Mouse (Mus musculus): ENCODE results near the gene Notch2. TPM values are rescaled to one million over a fixed set of nuclear protein-coding genes. Genes with fewer than 3 reads are reported as not detected.

The Notch2 gene
- polyA plus RNA-seq, 1 experiment from 2014 or later, result 6.6 TPM

DNA sequence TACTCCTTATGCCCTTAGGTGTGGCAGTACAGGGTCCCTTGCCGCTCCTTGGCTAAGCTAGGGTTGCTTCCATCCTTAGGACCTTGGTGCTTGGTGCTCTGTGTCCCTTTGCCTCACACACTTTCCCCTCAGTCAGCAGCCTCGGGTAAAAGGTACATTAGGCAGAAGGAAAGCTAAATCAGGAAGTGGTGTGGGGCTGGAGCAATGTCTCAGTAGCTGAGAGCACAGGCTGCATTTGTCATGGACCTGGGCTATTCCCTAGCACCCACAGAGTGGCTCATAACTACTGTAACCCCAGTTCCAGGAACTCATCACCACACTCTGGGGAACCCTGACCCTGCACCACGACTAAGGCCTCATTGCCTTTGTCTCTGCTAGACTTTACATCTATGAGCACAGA, 53.1 kb downstream of the Notch2 start:
- Histone ChIP-seq H3K4me1 (ENCODE audit: control insufficient read depth, insufficient read depth, low read length) (peaks cover 29% of the 10 kb centered on the region), H3K27me3 (ENCODE audit: control insufficient read depth, insufficient read depth, low read depth, low read length) (no peaks in the 10 kb centered on the region), H3K9me3 (replicated peaks; ENCODE audit: control insufficient read depth, low read length, poor library complexity, severe bottlenecking) (no peaks in the 10 kb centered on the region), H3K27ac (ENCODE audit: low read length) (no peak overlapping the region), H3K4me2 (ENCODE audit: low read length) (no peak overlapping the region), H3K4me3 (ENCODE audit: low read depth, low read length) (no peak overlapping the region), H3K36me3 (ENCODE audit: control insufficient read depth, insufficient read depth, low read length) (no peaks in the 10 kb centered on the region), H3K9ac (ENCODE audit: low read depth, low read length) (no peak overlapping the region)
- 84% methylated on average over 3 of the region's 3 CpGs for WGBS
- no peak for ATAC-seq

GRCm38 (mm10) chr3:98067413-98067812, 54.1 kb downstream of the Notch2 start:
- Histone ChIP-seq H3K36me3 (ENCODE audit: control insufficient read depth, insufficient read depth, low read length) (no peaks in the 10 kb centered on the region), H3K27ac (ENCODE audit: low read length) (no peak overlapping the region), H3K9me3 (replicated peaks; ENCODE audit: control insufficient read depth, low read length, poor library complexity, severe bottlenecking) (no peaks in the 10 kb centered on the region), H3K27me3 (ENCODE audit: control insufficient read depth, insufficient read depth, low read depth, low read length) (no peaks in the 10 kb centered on the region), H3K4me1 (ENCODE audit: control insufficient read depth, insufficient read depth, low read length) (peaks cover 19% of the 10 kb centered on the region), H3K4me2 (ENCODE audit: low read length) (no peak overlapping the region), H3K9ac (ENCODE audit: low read depth, low read length) (no peak overlapping the region), H3K4me3 (ENCODE audit: low read depth, low read length) (no peak overlapping the region)
- ATAC-seq, result no peak
- WGBS, result 90% methylated on average over 3 of the region's 3 CpGs

GRCm38 (mm10) chr3:98067852-98068491, 54.6 kb downstream of the Notch2 start:
- H3K4me1 ChIP-seq (ENCODE audit: control insufficient read depth, insufficient read depth, low read length), result peaks cover 13% of the 10 kb centered on the region
- H3K9ac ChIP-seq (ENCODE audit: low read depth, low read length), result no peak overlapping the region
- no peak overlapping the region for H3K4me3 ChIP-seq (ENCODE audit: low read depth, low read length)
- no peak overlapping the region for H3K4me2 ChIP-seq (ENCODE audit: low read length)
- H3K36me3 ChIP-seq (ENCODE audit: control insufficient read depth, insufficient read depth, low read length), result no peaks in the 10 kb centered on the region
- H3K27ac ChIP-seq (ENCODE audit: low read length), result no peak overlapping the region
- no peaks in the 10 kb centered on the region for H3K9me3 ChIP-seq (replicated peaks; ENCODE audit: control insufficient read depth, low read length, poor library complexity, severe bottlenecking)
- H3K27me3 ChIP-seq (ENCODE audit: control insufficient read depth, insufficient read depth, low read depth, low read length), result no peaks in the 10 kb centered on the region
- no peak for ATAC-seq
- 69% methylated on average over 12 of the region's 12 CpGs for WGBS

GRCm38 (mm10) chr3:98069161-98069560, 55.8 kb downstream of the Notch2 start:
- Histone ChIP-seq H3K9ac (ENCODE audit: low read depth, low read length) (no peak overlapping the region), H3K4me3 (ENCODE audit: low read depth, low read length) (no peak overlapping the region), H3K27ac (ENCODE audit: low read length) (no peak overlapping the region), H3K4me1 (ENCODE audit: control insufficient read depth, insufficient read depth, low read length) (peaks cover 1% of the 10 kb centered on the region; the same call in 1 of the 2 replicates), H3K9me3 (replicated peaks; ENCODE audit: control insufficient read depth, low read length, poor library complexity, severe bottlenecking) (no peaks in the 10 kb centered on the region), H3K27me3 (ENCODE audit: control insufficient read depth, insufficient read depth, low read depth, low read length) (no peaks in the 10 kb centered on the region), H3K4me2 (ENCODE audit: low read length) (no peak overlapping the region), H3K36me3 (ENCODE audit: control insufficient read depth, insufficient read depth, low read length) (no peaks in the 10 kb centered on the region)
- ATAC-seq, result no peak
- WGBS, result 80% methylated on average over 7 of the region's 7 CpGs

- Histone ChIP-seq H3K27me3 (ENCODE audit: control insufficient read depth, insufficient read depth, low read depth, low read length) (no peaks in the 10 kb centered on the region), H3K4me2 (ENCODE audit: low read length) (no peak overlapping the region), H3K36me3 (ENCODE audit: control insufficient read depth, insufficient read depth, low read length) (no peaks in the 10 kb centered on the region), H3K9ac (ENCODE audit: low read depth, low read length) (no peak overlapping the region), H3K4me1 (ENCODE audit: control insufficient read depth, insufficient read depth, low read length) (0 out of 2 replicates have a peak, but pooled peaks cover 3% of the 10 kb centered on the region), H3K4me3 (ENCODE audit: low read depth, low read length) (no peak overlapping the region), H3K27ac (ENCODE audit: low read length) (no peak overlapping the region), H3K9me3 (replicated peaks; ENCODE audit: control insufficient read depth, low read length, poor library complexity, severe bottlenecking) (no peaks in the 10 kb centered on the region)
- no peak for ATAC-seq
- 90% methylated on average over 3 of the region's 3 CpGs for WGBS
Measured at GRCm38 (mm10) chr3:98069856-98070255, 56.5 kb downstream of the Notch2 start.

- Histone ChIP-seq H3K4me2 (ENCODE audit: low read length) (no peak overlapping the region), H3K9me3 (replicated peaks; ENCODE audit: control insufficient read depth, low read length, poor library complexity, severe bottlenecking) (no peaks in the 10 kb centered on the region), H3K4me3 (ENCODE audit: low read depth, low read length) (no peak overlapping the region), H3K9ac (ENCODE audit: low read depth, low read length) (no peak overlapping the region), H3K27me3 (ENCODE audit: control insufficient read depth, insufficient read depth, low read depth, low read length) (no peaks in the 10 kb centered on the region), H3K36me3 (ENCODE audit: control insufficient read depth, insufficient read depth, low read length) (no peaks in the 10 kb centered on the region), H3K27ac (ENCODE audit: low read length) (no peak overlapping the region), H3K4me1 (ENCODE audit: control insufficient read depth, insufficient read depth, low read length) (0 out of 2 replicates have a peak, but pooled peaks cover 3% of the 10 kb centered on the region)
- ATAC-seq, result no peak
- WGBS, result 95% methylated on average over 8 of the region's 8 CpGs
Measured at GRCm38 (mm10) chr3:98072570-98072969, 59.2 kb downstream of the Notch2 start.

GRCm38 (mm10) chr3:98073545-98073944, 60.2 kb downstream of the Notch2 start:
- no peaks in the 10 kb centered on the region for H3K36me3 ChIP-seq (ENCODE audit: control insufficient read depth, insufficient read depth, low read length)
- no peak overlapping the region for H3K9ac ChIP-seq (ENCODE audit: low read depth, low read length)
- ATAC-seq, result no peak
- no peak overlapping the region for H3K4me2 ChIP-seq (ENCODE audit: low read length)
- 0 out of 2 replicates have a peak, but pooled peaks cover 3% of the 10 kb centered on the region for H3K4me1 ChIP-seq (ENCODE audit: control insufficient read depth, insufficient read depth, low read length)
- 90% methylated on average over 4 of the region's 4 CpGs for WGBS
- no peak overlapping the region for H3K4me3 ChIP-seq (ENCODE audit: low read depth, low read length)
- no peaks in the 10 kb centered on the region for H3K27me3 ChIP-seq (ENCODE audit: control insufficient read depth, insufficient read depth, low read depth, low read length)
- H3K27ac ChIP-seq (ENCODE audit: low read length), result no peak overlapping the region
- no peaks in the 10 kb centered on the region for H3K9me3 ChIP-seq (replicated peaks; ENCODE audit: control insufficient read depth, low read length, poor library complexity, severe bottlenecking)

GRCm38 (mm10) chr3:98074622-98075231, 61.4 kb downstream of the Notch2 start:
- H3K9me3 ChIP-seq (replicated peaks; ENCODE audit: control insufficient read depth, low read length, poor library complexity, severe bottlenecking), result no peaks in the 10 kb centered on the region
- ATAC-seq, result no peak
- H3K4me3 ChIP-seq (ENCODE audit: low read depth, low read length), result no peak overlapping the region
- no peak overlapping the region for H3K4me2 ChIP-seq (ENCODE audit: low read length)
- H3K27me3 ChIP-seq (ENCODE audit: control insufficient read depth, insufficient read depth, low read depth, low read length), result no peaks in the 10 kb centered on the region
- no peak overlapping the region for H3K27ac ChIP-seq (ENCODE audit: low read length)
- WGBS, result 58% methylated on average over 6 of the region's 6 CpGs
- 0 out of 2 replicates have a peak, but pooled peaks cover 3% of the 10 kb centered on the region for H3K4me1 ChIP-seq (ENCODE audit: control insufficient read depth, insufficient read depth, low read length)
- H3K9ac ChIP-seq (ENCODE audit: low read depth, low read length), result no peak overlapping the region
- H3K36me3 ChIP-seq (ENCODE audit: control insufficient read depth, insufficient read depth, low read length), result no peaks in the 10 kb centered on the region

DNA sequence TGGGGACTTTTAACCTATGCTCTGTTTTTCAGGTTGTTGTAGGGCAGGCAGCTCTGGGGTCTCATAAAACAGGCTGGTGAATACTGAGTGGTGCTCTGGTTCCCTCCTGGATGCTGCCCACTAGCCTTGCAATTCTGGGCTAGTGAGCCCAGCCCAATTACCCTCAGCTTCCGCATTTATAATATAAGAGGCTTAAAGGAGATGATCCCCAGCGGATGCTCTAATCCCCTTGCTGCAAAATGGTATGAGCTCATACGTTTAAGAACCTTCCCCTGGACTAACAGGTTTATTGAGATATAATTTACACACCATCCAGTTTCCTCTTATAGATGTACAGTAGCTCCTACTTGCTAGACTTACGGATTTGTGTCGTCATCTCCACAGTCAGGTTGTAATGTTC, 64.5 kb downstream of the Notch2 start:
- H3K27me3 ChIP-seq (ENCODE audit: control insufficient read depth, insufficient read depth, low read depth, low read length), result no peaks in the 10 kb centered on the region
- no peak overlapping the region for H3K4me2 ChIP-seq (ENCODE audit: low read length)
- no peak for ATAC-seq
- no peak overlapping the region for H3K27ac ChIP-seq (ENCODE audit: low read length)
- no peak overlapping the region for H3K4me3 ChIP-seq (ENCODE audit: low read depth, low read length)
- 0 out of 2 replicates have a peak, but pooled peaks cover 3% of the 10 kb centered on the region for H3K4me1 ChIP-seq (ENCODE audit: control insufficient read depth, insufficient read depth, low read length)
- H3K36me3 ChIP-seq (ENCODE audit: control insufficient read depth, insufficient read depth, low read length), result no peaks in the 10 kb centered on the region
- no peaks in the 10 kb centered on the region for H3K9me3 ChIP-seq (replicated peaks; ENCODE audit: control insufficient read depth, low read length, poor library complexity, severe bottlenecking)
- 63% methylated on average over 5 of the region's 5 CpGs for WGBS
- H3K9ac ChIP-seq (ENCODE audit: low read depth, low read length), result no peak overlapping the region
